Mouse (Mus musculus) testis, adult 2 months (tissue): ENCODE results near the gene Crxos.

Experiments used
- CTCF ChIP-seq: fragments of 200-500 bp; IDR thresholded peaks from 2 replicates; pipeline ENCODE4 v1.5.1; 2012; ENCODE audit warnings: low read depth, mild to moderate bottlenecking, inconsistent platforms, low read length, moderate library complexity; ENCODE audit not compliant: control insufficient read depth, insufficient read depth, insufficient replicate concordance
- POLR2A ChIP-seq: fragments of 200-500 bp; IDR thresholded peaks from 2 replicates; pipeline ENCODE4 v1.6.1; 2012; ENCODE audit warnings: low read depth, mild to moderate bottlenecking, inconsistent platforms, low read length, moderate library complexity; ENCODE audit not compliant: control insufficient read depth

GRCm38 (mm10) chr7:15906602-15907001 is 24.2 kb downstream of the Crxos start:
- TF ChIP-seq POLR2A (no peak), CTCF (no peak)
